Mouse (Mus musculus) lung, embryonic 16.5 days (tissue): ENCODE data around the gene Olfr287. TPM values are rescaled to one million over a fixed set of nuclear protein-coding genes. Genes with fewer than 3 reads are reported as not detected.

Experiments used
- ATAC-seq: fragments of 200-750 bp; cut with Nextera tagmentation; 2 replicates; pipeline ENCODE4 v1.8.0; 2017; ENCODE audit warnings: low read depth, mild to moderate bottlenecking, moderate library complexity
- H3K27ac ChIP-seq: fragments of 300-500 bp; sonication (generic); 2 replicates; pipeline ENCODE4 v1.5.1; 2014; ENCODE audit warnings: mild to moderate bottlenecking, control low read depth, low read length
- H3K27me3 ChIP-seq: fragments of 300-500 bp; sonication (generic); 2 replicates; pipeline ENCODE4 v1.6.1; 2014; ENCODE audit warnings: low read depth, low read length, mixed read lengths; ENCODE audit not compliant: control insufficient read depth, insufficient read depth
- H3K36me3 ChIP-seq: fragments of 300-500 bp; sonication (generic); 2 replicates; pipeline ENCODE4 v1.6.1; 2014; ENCODE audit warnings: low read length; ENCODE audit not compliant: control insufficient read depth, insufficient read depth
- H3K4me1 ChIP-seq: fragments of 300-500 bp; sonication (generic); replicated peaks from 2 replicates; pipeline ENCODE4 v1.6.1; 2014; ENCODE audit warnings: low read length, mixed read lengths; ENCODE audit not compliant: control insufficient read depth, insufficient read depth
- H3K4me2 ChIP-seq: fragments of 300-500 bp; sonication (generic); 2 replicates; pipeline ENCODE4 v1.6.1; 2014; ENCODE audit warnings: low read depth, low read length, control low read depth
- H3K4me3 ChIP-seq: fragments of 300-500 bp; sonication (generic); 2 replicates; pipeline ENCODE4 v1.5.1; 2014; ENCODE audit warnings: mild to moderate bottlenecking, low read length, control low read depth
- H3K9ac ChIP-seq: fragments of 300-500 bp; sonication (generic); 2 replicates; pipeline ENCODE4 v1.6.1; 2014; ENCODE audit warnings: low read length, control low read depth
- H3K9me3 ChIP-seq: fragments of 300-500 bp; sonication (generic); 2 replicates; pipeline ENCODE4 v1.6.1; 2016; ENCODE audit warnings: low read length; ENCODE audit not compliant: control insufficient read depth
- WGBS: fragments of 180-500 bp; shearing (Covaris S2); extraction: QIAGEN DNeasy Blood & Tissue Kit; methylation state at CpG from one replicate; pipeline ENCODE4 v1.1.7; 2014; 5-methylcytosine and 5-hydroxymethylcytosine counted together
- polyA plus RNA-seq: library from polyadenylated mRNA; unstranded; fragments of >200 nt; fragmentation: Nextera tagmentation; extraction: Ambion mirVana; gene quantifications from 2 replicates; pipeline ENCODE4 v1.2.1, GENCODE M21; 2015

Olfr287 gene
- polyA plus RNA-seq, 1 experiment from 2014 or later, result not detected

- no peak overlapping the region for H3K9ac ChIP-seq
- no peak for ATAC-seq
- no peaks in the 10 kb centered on the region for H3K36me3 ChIP-seq
- H3K27ac ChIP-seq, result no peak overlapping the region
- no peaks in the 10 kb centered on the region for H3K9me3 ChIP-seq
- peaks cover 9% of the 10 kb centered on the region for H3K4me1 ChIP-seq
- no peak overlapping the region for H3K4me2 ChIP-seq
- no peak overlapping the region for H3K4me3 ChIP-seq
- H3K27me3 ChIP-seq, result peaks cover 62% of the 10 kb centered on the region
- 53% methylated on average over 5 of the region's 5 CpGs for WGBS
Observed at GRCm38 (mm10) chr15:98172113-98172512, 48.7 kb downstream of the Olfr287 start.

- no peaks in the 10 kb centered on the region for H3K36me3 ChIP-seq
- H3K27me3 ChIP-seq, result peaks cover 74% of the 10 kb centered on the region
- no peak for ATAC-seq
- H3K4me2 ChIP-seq, result no peak overlapping the region
- WGBS, result 59% methylated on average over 9 of the region's 9 CpGs
- peaks cover 9% of the 10 kb centered on the region for H3K4me1 ChIP-seq
- H3K9ac ChIP-seq, result no peak overlapping the region
- H3K4me3 ChIP-seq, result no peak overlapping the region
- no peak overlapping the region for H3K27ac ChIP-seq
- H3K9me3 ChIP-seq, result no peaks in the 10 kb centered on the region
Observed at GRCm38 (mm10) chr15:98170917-98171316, 49.9 kb downstream of the Olfr287 start.

GRCm38 (mm10) chr15:98170365-98170764, 50.5 kb downstream of the Olfr287 start:
- Histone ChIP-seq H3K36me3 (no peaks in the 10 kb centered on the region), H3K9ac (no peak overlapping the region), H3K27me3 (peaks cover 76% of the 10 kb centered on the region), H3K4me2 (no peak overlapping the region), H3K4me3 (no peak overlapping the region), H3K4me1 (peaks cover 9% of the 10 kb centered on the region), H3K9me3 (no peaks in the 10 kb centered on the region), H3K27ac (no peak overlapping the region)
- WGBS, result 19% methylated on average over 7 of the region's 7 CpGs
- no peak for ATAC-seq

GRCm38 (mm10) chr15:98168622-98169004, 52.2 kb downstream of the Olfr287 start:
- H3K36me3 ChIP-seq, result no peaks in the 10 kb centered on the region
- peaks cover 78% of the 10 kb centered on the region for H3K27me3 ChIP-seq
- WGBS, result 6% methylated on average over 19 of the region's 19 CpGs
- H3K9ac ChIP-seq, result no peak overlapping the region
- H3K27ac ChIP-seq, result no peak overlapping the region
- H3K4me2 ChIP-seq, result no peak overlapping the region
- H3K9me3 ChIP-seq, result no peaks in the 10 kb centered on the region
- no peak for ATAC-seq
- peaks cover 9% of the 10 kb centered on the region for H3K4me1 ChIP-seq
- no peak overlapping the region for H3K4me3 ChIP-seq

- 2% methylated on average over 68 of the region's 69 CpGs for WGBS
- H3K9me3 ChIP-seq, result no peaks in the 10 kb centered on the region
- peaks cover 73% of the 10 kb centered on the region for H3K27me3 ChIP-seq
- H3K4me1 ChIP-seq, result peaks cover 9% of the 10 kb centered on the region
- no peaks in the 10 kb centered on the region for H3K36me3 ChIP-seq
- no peak overlapping the region for H3K27ac ChIP-seq
- peak overlapping the region; percentile 54 for H3K4me2 ChIP-seq
- peak; percentile 79 for ATAC-seq
- peak overlapping the region; percentile 39 for H3K4me3 ChIP-seq
- no peak overlapping the region for H3K9ac ChIP-seq
Observed at GRCm38 (mm10) chr15:98167645-98168621, 52.9 kb downstream of the Olfr287 start.

GRCm38 (mm10) chr15:98166963-98167644, 53.8 kb downstream of the Olfr287 start, which contains the start of gene Ccdc184:
Gene Ccdc184, plus strand, starts transcription at chr15:98167158.
- H3K36me3 ChIP-seq, result no peaks in the 10 kb centered on the region
- H3K4me2 ChIP-seq, result peak within 1 kb of the TSS; percentile 54
- no peaks in the 10 kb centered on the region for H3K9me3 ChIP-seq
- H3K4me1 ChIP-seq, result peaks cover 9% of the 10 kb centered on the region
- ATAC-seq, result no peak; the same call in 1 of the 2 replicates
- H3K27ac ChIP-seq, result no peak within 1 kb of the TSS
- H3K9ac ChIP-seq, result no peak within 1 kb of the TSS
- H3K4me3 ChIP-seq, result peak within 1 kb of the TSS; percentile 39
- H3K27me3 ChIP-seq, result peaks cover 67% of the 10 kb centered on the region
- 6% methylated on average over 13 of the region's 18 CpGs for WGBS

GRCm38 (mm10) chr15:98165525-98165924, 55.3 kb downstream of the Olfr287 start, which contains the start of gene Asb8:
Gene Asb8, minus strand, starts transcription at chr15:98165625.
- Histone ChIP-seq H3K4me3 (no peak within 1 kb of the TSS), H3K27me3 (peaks cover 52% of the 10 kb centered on the region), H3K4me1 (peaks cover 9% of the 10 kb centered on the region), H3K36me3 (no peaks in the 10 kb centered on the region), H3K9ac (no peak within 1 kb of the TSS), H3K4me2 (no peak within 1 kb of the TSS), H3K9me3 (no peaks in the 10 kb centered on the region), H3K27ac (no peak within 1 kb of the TSS)
- no peak for ATAC-seq
- 77% methylated on average over 5 of the region's 5 CpGs for WGBS

GRCm38 (mm10) chr15:98162561-98162960, 58.3 kb downstream of the Olfr287 start:
- no peak for ATAC-seq
- H3K9me3 ChIP-seq, result no peaks in the 10 kb centered on the region
- peaks cover 23% of the 10 kb centered on the region for H3K27me3 ChIP-seq
- no peak overlapping the region for H3K27ac ChIP-seq
- 66% methylated on average over 4 of the region's 4 CpGs for WGBS
- H3K4me2 ChIP-seq, result no peak overlapping the region
- no peaks in the 10 kb centered on the region for H3K36me3 ChIP-seq
- H3K9ac ChIP-seq, result no peak overlapping the region
- no peak overlapping the region for H3K4me3 ChIP-seq
- H3K4me1 ChIP-seq, result 0 out of 2 replicates have a peak, but pooled peaks cover 3% of the 10 kb centered on the region
